10 mouse cellular contexts compared by ENCODE assay signal in the genomic region with DNA sequence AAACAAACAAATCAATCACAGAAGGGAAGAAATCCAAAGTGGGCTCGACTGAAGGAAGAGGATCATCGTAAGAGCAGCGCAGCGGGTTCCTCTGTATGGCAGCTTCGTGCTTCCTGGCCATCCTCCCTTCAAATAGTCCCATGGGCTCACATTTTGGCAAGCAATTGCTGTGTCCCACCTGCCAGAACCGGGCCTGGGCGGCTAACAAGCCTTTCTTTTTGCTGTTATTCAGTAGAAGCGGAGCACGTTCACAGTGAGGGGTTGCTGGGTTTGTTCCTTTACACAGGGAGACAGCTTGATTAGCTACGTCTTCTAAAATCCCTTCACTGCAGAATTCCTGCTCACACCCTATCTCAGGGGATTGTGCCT.
DNase-seq lines count a peak whose midpoint lies in the region; ATAC-seq and TF ChIP-seq lines count a peak whose summit lies in the region.
"Had no signal": no experiment of that assay in that cellular context is flagged by ENCODE, and none has a peak within 500 bp of the region (broad histone marks: within the 10 kb centered on the region; RNA-seq: fewer than 3 reads in every experiment).

No protein-coding gene starts in this region.

- TF ChIP-seq EP300 in stomach, postnatal 0 days (optimal IDR thresholded peaks at IDR 0.05) = no peak

- peak overlapping the region; percentile 45 for H3K9ac ChIP-seq in heart, embryonic 13.5 days
- no peak overlapping the region for H3K9ac ChIP-seq in lung, embryonic 14.5 days
- 0 out of 2 replicates have a peak overlapping the region, but pooled peaks have one; percentile 11 for H3K9ac ChIP-seq in intestine, embryonic 16.5 days (ENCODE audit: low read depth, low read length)
- no peak overlapping the region; the same call in 1 of the 2 replicates for H3K9ac ChIP-seq in stomach, postnatal 0 days (ENCODE audit: low read length)

- H3K27me3 ChIP-seq in heart, embryonic 13.5 days (replicated peaks) = peaks cover 83% of the 10 kb centered on the region
- H3K27me3 ChIP-seq in lung, embryonic 14.5 days (ENCODE audit: insufficient read depth, low read length) = no peaks in the 10 kb centered on the region
- no peaks in the 10 kb centered on the region for H3K27me3 ChIP-seq in intestine, embryonic 16.5 days (replicated peaks; ENCODE audit: control insufficient read depth, insufficient read depth, low read length)
- H3K27me3 ChIP-seq in stomach, postnatal 0 days (ENCODE audit: control insufficient read depth, insufficient read depth, low read length) = no peaks in the 10 kb centered on the region; the same call in 1 of the 2 replicates

- ATAC-seq in heart, embryonic 13.5 days (ENCODE audit: extremely low read depth, insufficient number of reproducible peaks, low FRiP score, low TSS enrichment) = no peak
- no peak for ATAC-seq in lung, embryonic 14.5 days (ENCODE audit: insufficient read depth)
- no peak for ATAC-seq in intestine, embryonic 16.5 days
- no peak for ATAC-seq in stomach, postnatal 0 days (ENCODE audit: low FRiP score, low TSS enrichment)

- 18% methylated on average over 10 of the region's 10 CpGs for WGBS in heart, embryonic 13.5 days
- WGBS in lung, embryonic 14.5 days = 22% methylated on average over 10 of the region's 10 CpGs
- 35% methylated on average over 10 of the region's 10 CpGs for WGBS in intestine, embryonic 16.5 days
- WGBS in stomach, postnatal 0 days = 26% methylated on average over 10 of the region's 10 CpGs

- H3K36me3 ChIP-seq in heart, embryonic 13.5 days = no peaks in the 10 kb centered on the region
- no peaks in the 10 kb centered on the region for H3K36me3 ChIP-seq in lung, embryonic 14.5 days (ENCODE audit: insufficient read depth)
- H3K36me3 ChIP-seq in intestine, embryonic 16.5 days (ENCODE audit: control insufficient read depth, insufficient read depth, low read length) = no peaks in the 10 kb centered on the region
- no peaks in the 10 kb centered on the region for H3K36me3 ChIP-seq in stomach, postnatal 0 days (ENCODE audit: control insufficient read depth, insufficient read depth, low read length)

- H3K9me3 ChIP-seq in heart, embryonic 13.5 days = no peaks in the 10 kb centered on the region
- no peaks in the 10 kb centered on the region for H3K9me3 ChIP-seq in lung, embryonic 14.5 days (ENCODE audit: low read depth, low read length)
- H3K9me3 ChIP-seq in intestine, embryonic 16.5 days (ENCODE audit: control insufficient read depth, low read length) = no peaks in the 10 kb centered on the region
- no peaks in the 10 kb centered on the region for H3K9me3 ChIP-seq in stomach, postnatal 0 days (ENCODE audit: control insufficient read depth, low read length)

- DNase-seq in heart, postnatal 10 days = no peak
- peak; percentile 28 for DNase-seq in lung, embryonic 14.5 days
- DNase-seq in lung, adult 18-20 months = no peak
- DNase-seq in stomach, postnatal 0 days (ENCODE audit: low spot score) = no peak
- no peak for DNase-seq in lung, postnatal 36 days
- no peak for DNase-seq in T-cell, adult 2 months (ENCODE audit: low spot score)
- DNase-seq: cerebellum, postnatal 36 days; lung, postnatal 10 days had no signal

- no peak overlapping the region for H3K27ac ChIP-seq in heart, embryonic 13.5 days (replicated peaks)
- H3K27ac ChIP-seq in lung, embryonic 14.5 days (ENCODE audit: low read depth) = no peak overlapping the region
- H3K27ac ChIP-seq in intestine, embryonic 16.5 days (ENCODE audit: low read length) = no peak overlapping the region
- no peak overlapping the region for H3K27ac ChIP-seq in stomach, postnatal 0 days (replicated peaks)

- H3K4me1 ChIP-seq in heart, embryonic 13.5 days = peaks cover 31% of the 10 kb centered on the region
- H3K4me1 ChIP-seq in lung, embryonic 14.5 days (ENCODE audit: insufficient read depth) = no peaks in the 10 kb centered on the region
- H3K4me1 ChIP-seq in intestine, embryonic 16.5 days (ENCODE audit: control insufficient read depth, insufficient read depth, low read length) = peaks cover 7% of the 10 kb centered on the region; the same call in 1 of the 2 replicates
- H3K4me1 ChIP-seq in stomach, postnatal 0 days (replicated peaks; ENCODE audit: control insufficient read depth, insufficient read depth) = no peaks in the 10 kb centered on the region

- TF ChIP-seq CTCF in lung, embryonic 14.5 days (IDR thresholded peaks at IDR 0.05; ENCODE audit: low read depth) = no peak
- TF ChIP-seq CTCF in stomach, postnatal 0 days (IDR thresholded peaks at IDR 0.05; ENCODE audit: low read depth) = no peak

- intact Hi-C loops in heart, postnatal 10 days (cut with DNase I) = no loop called here

- H3K4me2 ChIP-seq in heart, embryonic 13.5 days = peak overlapping the region; percentile 42
- no peak overlapping the region for H3K4me2 ChIP-seq in lung, embryonic 14.5 days
- no peak overlapping the region for H3K4me2 ChIP-seq in intestine, embryonic 16.5 days (ENCODE audit: low read depth, low read length)
- peak overlapping the region; percentile 37 for H3K4me2 ChIP-seq in stomach, postnatal 0 days (replicated peaks; ENCODE audit: low read depth)

- no peak overlapping the region for H3K4me3 ChIP-seq in heart, embryonic 13.5 days
- no peak overlapping the region for H3K4me3 ChIP-seq in lung, embryonic 14.5 days (ENCODE audit: low read depth, low read length)
- H3K4me3 ChIP-seq in intestine, embryonic 16.5 days (ENCODE audit: low read length) = no peak overlapping the region
- H3K4me3 ChIP-seq in stomach, postnatal 0 days (ENCODE audit: low read depth, low read length) = no peak overlapping the region

Comparison
In these comparisons a context has a peak if more than half of its experiments do, and no peak if none do; other contexts are left out.
1. H3K4me2 ChIP-seq: peak in heart, embryonic 13.5 days (single experiment) and stomach, postnatal 0 days (single experiment); none in lung, embryonic 14.5 days (single experiment) and intestine, embryonic 16.5 days (single experiment).
2. H3K9ac ChIP-seq: peak in heart, embryonic 13.5 days (single experiment) and intestine, embryonic 16.5 days (single experiment); none in lung, embryonic 14.5 days (single experiment) and stomach, postnatal 0 days (single experiment).